Mouse (Mus musculus) layer of hippocampus, adult 18-20 months (tissue): ENCODE results near the gene Rbfox2. TPM values are rescaled to one million over a fixed set of nuclear protein-coding genes. Genes with fewer than 3 reads are reported as not detected.

Experiments used
- DNase-seq, 2 experiments: peaks; one replicate each; pipeline ENCODE4 v3.0.0; 2022; ENCODE audit warnings: low spot score in 2 of 2
- total RNA-seq, 2 experiments: library from RNA; stranded (reverse); gene quantifications; 2 replicates each; pipeline ENCODE4 v1.2.3; 2021

The Rbfox2 gene
- total RNA-seq, 2 experiments from 2014 or later, result 238 to 245 TPM

DNA sequence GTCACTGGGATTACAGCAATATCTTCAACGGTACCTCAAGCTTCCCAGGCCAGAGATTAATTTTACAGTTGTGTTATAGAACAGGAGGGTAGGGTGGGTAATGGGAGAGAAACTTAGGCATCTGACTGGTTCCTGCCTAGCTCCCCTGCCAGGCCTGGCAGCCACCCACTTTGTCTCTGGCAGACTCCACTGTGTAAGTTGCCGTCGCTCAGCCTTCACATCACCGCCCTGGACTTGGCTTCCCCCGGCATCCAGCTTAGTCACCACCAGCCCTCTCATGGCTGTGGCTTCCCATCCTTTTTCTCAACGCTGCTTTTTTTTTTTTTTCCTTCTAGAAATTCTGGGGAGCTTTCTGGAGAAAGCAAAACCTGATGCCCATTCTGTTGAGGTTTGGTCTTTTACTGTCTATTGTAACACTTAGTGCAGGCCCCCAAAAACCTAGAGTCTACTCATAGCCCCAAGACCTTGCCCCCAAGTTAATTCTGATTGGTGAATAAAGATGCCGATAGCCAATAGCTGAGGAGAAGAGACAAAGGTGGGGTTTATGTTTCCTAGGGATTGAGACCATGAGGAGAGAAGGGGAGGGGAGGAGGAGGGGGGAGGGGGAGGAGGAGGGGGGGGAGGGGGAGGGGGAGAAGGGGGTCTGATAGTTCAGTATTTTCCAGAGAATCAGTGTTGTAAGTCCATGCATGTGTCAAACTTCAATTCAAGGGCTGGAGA lies 25.6 kb upstream of the Rbfox2 start:
- peak; percentile 56 to 82 for DNase-seq

DNA sequence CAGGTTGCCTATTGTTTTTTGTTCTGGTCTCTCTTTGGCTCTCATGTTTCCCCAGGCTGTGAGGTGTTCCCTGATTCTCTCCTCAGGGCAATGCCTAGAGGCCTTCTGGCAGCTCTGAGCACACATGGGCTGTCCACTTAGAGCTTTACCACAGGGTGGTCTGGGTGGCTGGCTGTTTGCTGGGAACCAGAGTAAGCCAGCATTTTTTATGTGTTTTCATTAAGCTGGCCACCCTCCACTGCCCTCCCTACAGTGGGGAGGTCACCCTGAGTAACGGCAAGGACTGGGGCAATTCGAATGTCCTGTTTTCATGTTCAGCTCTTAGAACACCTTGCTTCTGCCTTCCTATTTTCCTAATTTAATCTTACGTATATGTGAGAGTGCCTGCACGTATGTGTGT lies 24.6 kb upstream of the Rbfox2 start:
- no peak for DNase-seq

DNA sequence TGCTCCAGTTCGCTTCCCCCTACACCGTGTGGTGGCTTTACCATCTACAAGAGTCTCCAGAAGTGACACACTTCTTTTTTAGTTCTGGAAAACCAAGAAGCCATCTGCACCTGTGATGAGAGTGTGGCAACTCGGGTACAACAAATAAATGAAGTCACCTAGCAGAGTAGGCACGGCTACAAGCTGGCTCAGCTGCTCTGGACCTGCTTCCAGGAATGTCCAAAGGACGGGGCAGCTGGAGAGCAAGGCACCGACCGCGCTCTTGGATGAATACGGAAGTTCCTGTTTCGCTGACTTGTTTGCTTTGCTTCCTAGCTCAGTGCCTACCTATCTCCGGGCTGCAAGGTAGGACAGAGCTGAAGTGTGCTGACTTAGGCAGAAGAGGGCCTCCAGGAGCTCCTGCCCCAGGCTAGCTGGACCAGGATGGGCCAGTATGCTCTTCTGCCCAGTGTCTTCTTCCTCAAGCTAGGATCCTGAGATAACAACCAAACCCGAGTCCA lies 22.9 kb upstream of the Rbfox2 start:
- DNase-seq, result no peak

DNA sequence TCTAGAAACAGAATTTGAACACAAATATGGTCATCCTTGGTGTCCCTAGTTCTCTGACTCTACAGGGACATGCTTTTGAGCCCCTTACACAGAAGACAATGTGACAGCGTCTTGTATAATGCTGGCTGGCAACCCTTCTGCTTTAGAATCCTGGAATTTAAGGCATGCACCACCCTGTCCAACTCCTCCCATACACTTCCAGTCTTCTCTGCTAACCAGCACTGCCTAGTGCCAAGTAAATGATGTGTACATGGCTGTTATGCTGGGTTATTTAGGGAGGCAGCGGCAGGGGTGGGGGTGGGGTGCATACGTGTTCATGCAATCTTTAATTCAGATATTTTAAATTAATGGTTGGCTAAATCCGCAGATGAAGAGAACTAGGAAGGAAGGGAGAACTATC lies 19.6 kb upstream of the Rbfox2 start:
- no peak for DNase-seq

DNA sequence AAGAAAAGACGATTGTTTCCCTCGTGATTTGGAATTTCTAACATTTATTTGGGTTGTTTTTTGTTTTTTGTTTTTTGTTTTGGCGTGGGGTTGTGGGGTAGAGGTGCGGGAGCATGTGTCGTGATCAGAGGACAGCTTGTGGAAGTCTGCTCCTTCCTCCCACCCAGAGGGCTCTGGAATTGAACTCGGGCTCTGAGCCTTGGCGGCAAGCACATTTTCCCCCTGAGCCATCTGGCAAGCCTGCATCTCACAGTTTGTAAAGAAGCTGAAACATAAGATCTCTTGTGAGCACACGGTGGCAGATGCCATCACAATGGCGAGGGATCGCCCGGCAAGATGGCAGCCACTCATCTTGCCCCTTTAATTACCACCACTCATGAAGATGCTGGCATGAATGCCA lies 17.6 kb upstream of the Rbfox2 start:
- DNase-seq, result peak in 1 of 2 experiments; percentile 19

DNA sequence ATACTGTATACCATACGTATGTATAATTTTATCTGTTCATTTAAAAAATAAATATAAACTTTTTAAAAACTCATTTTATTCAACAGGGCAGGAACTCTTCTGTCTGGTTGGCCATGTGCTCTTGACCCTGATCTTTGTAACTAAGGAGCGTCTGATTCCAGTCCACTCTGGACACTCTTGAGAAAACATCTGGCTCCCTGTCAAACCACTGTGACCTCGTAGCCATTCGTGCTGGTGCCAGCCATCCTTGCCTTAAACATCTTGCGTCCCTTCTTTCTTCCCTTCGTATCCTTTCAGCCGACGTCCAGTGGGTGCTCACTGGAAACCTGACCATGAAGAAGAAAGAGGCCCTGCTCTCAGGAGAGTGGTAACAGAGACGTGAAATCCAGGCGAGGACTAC lies 16.4 kb upstream of the Rbfox2 start:
- DNase-seq, result no peak

DNA sequence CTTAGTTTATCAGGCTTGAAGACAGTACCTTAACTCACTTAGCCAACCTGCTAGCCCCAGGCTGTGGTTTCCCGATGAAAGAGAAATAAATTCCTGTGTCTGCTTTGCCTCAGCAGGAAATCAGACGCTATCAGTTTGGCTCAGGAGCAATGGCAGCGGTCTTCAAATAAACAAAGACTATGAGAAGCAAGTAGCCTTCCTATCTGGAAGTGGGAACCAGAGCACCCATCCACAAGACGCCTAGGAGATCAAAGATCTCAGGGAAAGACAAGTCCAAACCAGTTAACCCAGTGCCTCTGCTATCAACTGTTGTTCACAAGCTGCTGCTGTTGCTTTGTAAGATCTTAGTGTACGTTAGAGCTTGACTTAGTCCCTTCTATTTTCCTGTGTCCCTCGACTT lies 6.9 kb upstream of the Rbfox2 start:
- no peak for DNase-seq

DNA sequence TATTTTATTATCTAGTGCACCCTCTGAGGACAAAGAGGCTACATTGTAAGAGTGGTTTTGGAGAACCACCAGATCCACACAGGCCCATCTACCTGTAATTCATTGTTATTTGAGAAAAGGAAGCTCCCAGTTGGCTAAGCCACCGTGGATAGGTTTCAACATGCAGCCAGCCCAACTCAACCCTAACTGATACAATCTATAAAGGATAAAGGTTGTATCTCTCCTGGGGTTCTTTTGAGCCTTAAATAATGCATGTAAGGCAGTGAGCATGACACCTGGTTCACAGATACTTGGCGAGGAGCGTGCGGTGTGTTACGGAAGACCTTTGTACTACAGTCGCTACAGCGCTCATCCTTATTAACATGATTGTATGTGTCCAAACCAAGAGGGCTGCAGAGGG lies 6.0 kb upstream of the Rbfox2 start:
- DNase-seq, result no peak

DNA sequence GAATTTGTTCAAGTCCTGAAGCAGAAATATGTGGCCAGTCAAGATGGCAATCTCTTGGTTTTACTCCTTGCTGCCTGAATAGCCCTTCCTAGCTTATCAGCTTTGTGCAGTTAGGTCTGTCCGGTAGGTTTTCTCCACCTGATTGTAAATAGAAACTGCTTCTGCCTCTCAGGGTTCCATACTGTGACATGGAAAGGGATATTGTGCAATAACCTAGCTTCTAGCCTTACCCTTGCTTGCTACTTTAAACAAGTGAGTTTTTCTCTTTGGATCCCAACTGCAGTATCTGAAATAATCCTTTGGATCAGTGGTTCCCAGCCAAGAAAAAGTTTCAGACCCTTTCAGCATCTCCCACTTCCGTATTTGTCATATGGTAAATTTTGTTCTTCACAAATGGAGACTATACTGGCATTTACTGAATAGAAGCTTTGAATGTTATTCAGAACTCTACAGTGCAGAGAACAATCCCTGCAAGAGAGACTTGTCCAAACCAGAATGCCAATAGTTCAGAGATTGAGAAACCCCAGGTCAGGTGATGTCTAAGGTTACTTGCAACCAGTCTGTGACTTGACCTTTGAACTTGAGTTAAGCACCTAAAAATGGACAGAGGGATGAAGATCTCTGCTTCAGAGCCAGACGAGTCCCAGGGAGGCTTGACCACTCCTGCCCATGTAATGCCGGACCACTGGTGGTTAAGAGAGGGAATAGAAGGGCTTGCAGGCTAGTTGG lies 1.1 kb upstream of the Rbfox2 start:
- no peak for DNase-seq

DNA sequence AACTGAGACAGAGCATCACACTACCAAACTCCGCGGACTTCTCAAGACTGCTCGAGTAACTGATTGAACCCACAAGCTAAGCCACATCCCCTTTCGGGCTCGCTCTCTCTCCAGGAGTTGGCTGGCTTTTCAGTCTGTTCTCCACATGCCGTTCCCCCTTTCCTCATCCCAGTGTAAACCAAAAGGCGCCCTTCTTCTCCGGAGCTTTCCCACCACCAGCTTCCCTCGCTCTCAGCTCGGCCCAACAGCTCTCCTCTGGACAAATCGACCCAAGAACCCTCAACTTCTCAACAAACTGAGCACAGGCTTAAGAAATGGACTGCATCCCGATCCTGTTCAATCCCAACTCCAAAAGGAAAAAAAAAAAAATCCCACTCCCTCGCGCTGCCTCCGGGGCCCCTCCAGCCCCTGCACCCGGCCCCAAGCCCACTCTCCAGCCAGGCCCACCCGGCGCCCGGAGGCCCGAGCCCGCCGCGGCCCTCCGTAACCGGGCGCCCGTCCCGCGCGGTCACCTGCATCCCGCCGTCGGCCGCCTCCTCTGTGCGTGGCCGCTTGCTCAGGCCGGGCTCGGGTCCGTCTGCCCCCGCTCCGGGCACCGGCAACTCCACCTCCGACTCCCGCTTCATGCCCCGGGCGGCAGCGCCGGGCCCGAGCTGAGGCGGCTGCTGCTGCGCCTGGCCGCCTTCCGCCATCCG lies 805 bp downstream of the Rbfox2 start:
- DNase-seq, result peak in 1 of 2 experiments; percentile 38

DNA sequence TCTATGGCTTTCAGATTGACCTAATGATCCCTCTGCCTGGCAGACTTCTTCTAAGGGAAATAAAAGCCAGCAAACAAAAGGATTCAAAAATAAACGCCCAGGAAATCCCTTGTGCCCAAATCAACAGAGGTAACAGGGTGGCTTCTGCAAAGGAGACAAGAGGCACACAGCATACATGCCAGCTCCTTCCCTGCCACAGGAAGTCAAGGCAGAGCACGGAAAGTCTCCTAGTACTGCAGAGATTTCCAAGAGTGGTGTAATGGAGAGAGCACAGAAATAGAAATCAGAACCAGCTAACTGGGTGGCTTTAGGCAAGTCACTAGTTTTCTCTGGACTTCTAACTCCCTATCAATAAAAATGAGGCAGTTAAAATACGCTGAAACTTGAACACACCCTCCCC lies 1.8 kb downstream of the Rbfox2 start:
- no peak for DNase-seq

DNA sequence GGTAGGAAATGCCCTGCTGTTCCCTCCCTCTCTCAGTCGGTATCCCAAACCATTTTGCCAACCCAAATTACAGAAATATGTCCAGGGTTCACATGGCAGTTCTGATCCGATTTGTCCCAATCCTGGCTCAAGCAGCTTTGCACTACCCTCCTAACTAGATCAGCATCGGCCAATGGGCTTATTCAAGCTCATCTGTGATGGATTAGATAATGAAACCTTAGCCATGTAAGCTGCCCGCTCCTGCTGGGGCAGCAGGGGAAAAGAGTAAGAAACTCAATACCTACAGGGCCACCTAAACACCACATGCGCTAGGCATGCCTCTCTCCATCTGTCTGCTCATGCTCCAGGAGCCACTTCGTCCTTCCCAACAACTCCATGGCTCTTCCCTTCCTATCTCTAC lies 5.7 kb downstream of the Rbfox2 start:
- no peak for DNase-seq

DNA sequence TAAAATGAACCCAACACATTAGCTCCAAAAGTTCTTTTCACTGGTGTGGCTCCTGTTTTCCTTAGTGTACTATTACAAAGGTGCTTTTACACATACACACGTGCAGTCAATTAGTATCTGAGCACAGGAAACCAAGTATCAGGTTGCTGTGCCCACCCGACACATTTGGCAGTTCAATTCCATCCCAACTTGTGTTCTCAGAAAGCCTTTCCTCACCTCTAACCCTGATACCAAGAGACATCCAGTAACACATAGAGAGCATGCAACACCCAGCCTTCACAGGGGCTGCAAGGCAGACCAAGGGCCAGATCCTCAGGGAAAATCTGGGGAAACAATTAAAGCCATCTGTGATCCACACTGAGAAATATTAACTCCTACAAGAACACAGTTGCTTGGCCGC lies 8.2 kb downstream of the Rbfox2 start:
- no peak for DNase-seq

DNA sequence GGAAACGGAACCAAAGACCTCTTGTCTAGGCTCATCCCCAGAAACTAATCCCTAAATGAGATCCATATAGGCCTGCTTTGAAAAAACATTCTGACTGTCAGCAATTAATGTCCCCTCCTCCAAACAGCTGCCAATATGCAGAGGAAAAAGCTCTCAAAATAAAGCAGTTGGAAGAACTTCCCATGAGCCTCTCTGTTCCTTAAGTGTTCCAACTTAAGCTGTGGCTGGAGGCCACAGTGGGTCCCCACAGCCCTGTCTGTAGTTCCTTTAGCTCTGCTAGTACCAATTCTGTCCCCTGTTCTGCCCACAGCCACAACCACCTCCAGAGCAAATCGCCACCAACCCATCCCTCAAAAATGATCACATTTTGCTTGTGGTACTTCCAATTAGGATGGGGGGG lies 10.2 kb downstream of the Rbfox2 start:
- no peak for DNase-seq

DNA sequence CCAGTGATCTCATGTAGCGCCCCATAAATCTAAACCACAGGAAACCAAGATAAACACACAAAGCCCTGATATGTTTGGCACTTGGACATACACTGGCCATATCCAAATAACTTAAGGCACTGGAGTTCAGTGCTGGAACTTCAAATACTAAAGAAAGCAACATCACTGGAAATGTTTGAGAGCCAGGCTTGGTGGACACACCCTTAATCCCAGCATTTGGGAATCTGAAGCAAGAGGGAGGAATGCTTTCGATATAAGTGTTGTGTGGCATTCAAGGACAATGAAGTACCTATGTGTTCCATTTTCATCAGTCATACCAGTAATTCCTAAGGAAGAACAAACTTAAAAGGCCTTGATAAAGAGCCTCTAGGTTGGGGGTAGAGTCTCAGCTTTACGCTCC lies 13.3 kb downstream of the Rbfox2 start:
- DNase-seq, result no peak

DNA sequence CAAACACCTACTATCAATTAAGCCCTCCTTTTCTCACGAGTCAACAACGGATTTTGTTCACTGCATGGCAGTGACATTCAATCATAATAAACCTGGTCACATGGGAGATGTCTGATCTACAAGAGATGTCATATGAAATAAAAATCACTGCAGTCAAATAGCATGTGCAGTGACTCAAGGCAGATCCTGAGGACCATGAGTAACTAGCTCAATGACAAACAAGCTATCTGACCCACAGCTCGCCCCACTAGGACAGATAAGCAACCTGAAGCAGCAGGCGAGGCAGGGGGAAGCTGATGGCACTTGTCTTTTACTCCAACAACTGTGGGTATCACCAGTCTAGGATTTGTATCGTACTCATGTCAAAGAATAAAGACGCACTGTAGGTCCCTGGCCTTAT lies 14.4 kb downstream of the Rbfox2 start:
- DNase-seq, result no peak

DNA sequence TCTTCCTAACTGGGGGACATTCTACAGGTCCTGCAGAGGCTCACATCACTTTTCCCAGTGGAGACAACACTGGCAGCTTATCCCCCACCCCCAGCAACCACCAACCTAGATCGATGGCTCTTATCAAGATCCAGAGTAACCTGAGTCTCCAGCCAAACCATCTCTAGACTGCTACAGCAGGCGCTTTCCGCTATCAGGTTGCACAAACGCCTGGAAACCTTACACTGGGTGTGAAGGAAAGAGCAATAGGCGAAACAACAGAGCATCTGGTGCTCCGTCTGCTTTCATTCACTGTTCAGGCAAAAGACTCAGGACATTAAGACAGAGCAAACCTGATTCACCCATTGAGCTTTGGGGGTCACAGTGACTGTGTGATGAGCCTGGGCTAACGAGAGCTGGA lies 15.3 kb downstream of the Rbfox2 start:
- DNase-seq, result peak in 1 of 2 experiments; percentile 37

DNA sequence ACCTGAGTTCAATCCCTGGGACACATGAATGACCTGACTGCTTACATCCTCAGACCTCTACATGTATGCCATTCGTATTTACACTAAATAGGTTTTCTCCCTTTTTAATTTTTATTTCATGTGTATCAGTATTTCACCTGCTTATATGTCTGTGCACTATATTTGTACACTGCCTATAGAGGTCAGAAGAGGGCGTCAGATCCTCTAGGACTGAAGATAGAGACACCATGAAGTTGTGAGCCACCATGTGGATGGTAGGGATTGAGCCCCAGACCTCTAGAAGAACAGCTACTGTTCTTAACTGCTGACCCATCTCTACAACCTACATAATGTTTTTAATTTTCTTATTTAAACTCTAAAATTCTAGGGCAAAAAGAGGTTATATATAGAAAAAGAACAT lies 16.5 kb downstream of the Rbfox2 start:
- DNase-seq, result no peak

DNA sequence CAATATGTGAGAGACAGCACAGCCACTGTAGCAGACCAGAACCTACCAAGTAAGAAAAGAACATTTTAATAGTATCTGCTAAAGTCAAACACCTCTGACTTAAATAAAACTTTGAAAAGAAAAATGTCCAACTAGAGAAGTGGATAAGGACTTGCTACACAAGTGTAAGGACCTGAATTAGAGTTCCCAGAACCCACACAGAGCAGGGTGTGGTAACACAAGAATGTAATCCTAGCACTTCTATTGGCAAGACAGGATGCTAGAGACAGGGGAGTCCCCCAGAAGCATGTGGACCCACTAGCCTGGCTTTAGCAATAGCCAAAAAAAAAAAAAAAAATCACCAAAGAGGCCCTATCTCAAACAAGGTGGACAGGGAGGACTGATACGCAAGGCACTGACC lies 26.7 kb downstream of the Rbfox2 start:
- DNase-seq, result no peak

DNA sequence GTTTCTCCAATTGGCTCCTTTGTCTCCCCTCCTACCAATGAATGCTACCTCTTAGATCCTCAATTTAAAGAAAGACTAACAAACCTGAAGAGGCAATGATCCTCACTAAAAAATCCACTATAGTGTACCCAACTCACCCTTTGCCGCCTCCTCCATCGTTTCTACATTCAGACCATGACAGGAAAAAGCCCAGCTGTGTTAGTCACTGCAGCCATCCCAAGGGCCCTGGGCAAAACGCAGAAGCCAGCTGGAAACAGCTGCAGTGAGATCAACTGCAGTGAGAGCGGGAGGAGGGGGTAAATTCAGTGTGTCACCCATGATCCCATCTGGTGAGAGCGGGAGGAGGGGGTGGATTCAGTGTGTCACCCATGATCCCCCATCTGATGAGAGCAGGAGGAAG lies 28.0 kb downstream of the Rbfox2 start:
- no peak for DNase-seq

DNA sequence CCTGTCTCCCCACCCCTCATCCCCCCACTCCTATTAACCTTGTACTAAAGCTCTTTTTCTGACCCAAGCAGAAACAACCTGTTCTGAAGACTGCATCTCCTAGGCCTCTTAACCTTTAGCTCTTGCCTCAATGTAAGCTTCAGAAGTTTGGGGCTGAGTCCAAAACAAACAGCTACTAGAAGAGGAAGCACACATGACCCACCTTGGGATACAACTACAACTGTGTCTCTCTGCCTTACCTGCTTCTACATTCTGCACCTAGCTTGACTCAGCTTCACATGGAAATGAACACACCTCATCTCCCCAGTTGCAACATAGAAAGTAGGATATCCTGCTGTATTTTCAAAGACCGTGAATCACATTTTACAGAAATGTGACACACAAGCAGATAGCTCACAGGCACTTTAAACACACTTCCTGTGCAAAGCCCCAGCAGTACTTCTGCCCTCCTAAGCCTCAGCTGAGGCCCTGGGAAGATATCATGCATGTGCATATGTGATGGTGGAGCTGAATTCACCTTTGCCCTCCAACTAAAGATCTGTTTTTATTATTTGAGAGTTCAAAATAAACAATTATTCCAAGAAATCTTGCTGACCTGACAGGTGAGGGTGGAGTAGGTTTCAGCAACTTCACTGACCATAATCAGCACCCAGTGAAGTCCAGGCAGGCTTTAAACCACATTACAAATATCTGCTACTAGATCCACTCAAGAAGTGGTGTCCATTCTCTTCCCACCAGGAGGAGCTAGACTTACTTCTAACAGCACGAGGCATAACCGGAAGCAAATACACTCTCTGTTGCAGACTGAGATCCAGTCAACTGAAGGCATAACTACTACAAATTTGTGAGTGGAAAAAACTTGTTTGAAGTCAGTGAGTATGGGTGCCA lies 29.7 kb downstream of the Rbfox2 start:
- no peak for DNase-seq
